Mouse (Mus musculus) adrenal gland, postnatal 4 days (tissue): ENCODE results near the gene Gfap. TPM values are rescaled to one million over a fixed set of nuclear protein-coding genes. Genes with fewer than 3 reads are reported as not detected.

ENCODE experiments used
- DNase-seq, 2 experiments: peaks; one replicate each; pipeline ENCODE4 v3.0.0; 2021 to 2022; ENCODE audit warnings: low spot score in 2 of 2, mixed read lengths in 2 of 2
- total RNA-seq, 2 experiments: library from RNA; stranded (reverse); gene quantifications; 2 replicates each; pipeline ENCODE4 v1.2.3; 2021

Gene Gfap
- total RNA-seq, 2 experiments from 2014 or later, result 1.1 to 1.3 TPM

DNA sequence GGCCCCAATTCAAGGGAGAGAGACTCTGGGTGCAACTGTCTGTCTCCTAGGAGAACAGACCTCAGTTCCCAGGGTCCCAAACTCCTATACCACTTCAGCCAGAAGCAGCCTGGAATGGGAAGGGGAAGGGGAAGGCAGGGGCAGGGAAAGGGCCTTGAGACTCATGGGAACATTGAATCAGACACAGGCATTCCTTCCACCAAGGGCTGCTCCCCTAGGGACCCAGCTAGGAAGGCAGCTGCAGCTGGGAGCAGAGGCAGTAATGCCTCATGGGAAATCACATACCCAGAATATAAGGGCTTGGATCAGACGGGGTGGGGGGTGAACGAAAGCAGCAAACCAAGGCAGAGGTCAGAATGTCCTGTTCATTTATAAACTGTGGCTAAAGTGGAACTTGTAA lies 62.6 kb downstream of the Gfap start:
- DNase-seq, result no peak

GRCm38 (mm10) chr11:102837385-102837784 lies 63.3 kb downstream of the Gfap start:
- DNase-seq, result no peak

Other genes starting within 250 kb of the Gfap start
- gene Meioc, start 237.2 kb downstream of the Gfap start, total RNA-seq, result under 1 TPM in 1 of 2 experiments, not detected in 1; 0.11 TPM
- 10 to 100 TPM; 24.2 to 31.2 TPM for gene Ccdc43, start 203.1 kb downstream of the Gfap start, total RNA-seq
- gene Adam11, start 139.5 kb downstream of the Gfap start, total RNA-seq, result 10 to 100 TPM; 17.4 to 17.6 TPM
- 10 to 100 TPM; 39.6 to 40.2 TPM for gene Gjc1, start 81.2 kb downstream of the Gfap start, total RNA-seq
- 1 to 10 TPM in 1 of 2 experiments, under 1 TPM in 1; 0.87 to 1.2 TPM for gene Higd1b, start 65.1 kb downstream of the Gfap start, total RNA-seq
- gene Eftud2, start 19.9 kb downstream of the Gfap start, total RNA-seq, result 100 to 1,000 TPM; 116 to 119 TPM
- 1 to 10 TPM in 1 of 2 experiments, under 1 TPM in 1; 0.82 to 1.0 TPM for gene Ccdc103, start 19.7 kb downstream of the Gfap start, total RNA-seq
- not detected for gene Fam187a, start 15.7 kb downstream of the Gfap start, total RNA-seq
- 10 to 100 TPM; 16.1 to 20.1 TPM for gene Kif18b, start 24.2 kb upstream of the Gfap start, total RNA-seq
- 10 to 100 TPM; 52.6 to 56.8 TPM for gene C1ql1, start 45.8 kb upstream of the Gfap start, total RNA-seq
- gene Nmt1, start 127.3 kb upstream of the Gfap start, total RNA-seq, result 10 to 100 TPM; 77.3 to 79.8 TPM
- 100 to 1,000 TPM; 114 to 126 TPM for gene Dcakd, start 127.4 kb upstream of the Gfap start, total RNA-seq
- gene Plcd3, start 200.7 kb upstream of the Gfap start, total RNA-seq, result 1 to 10 TPM; 8.7 to 8.9 TPM
- 10 to 100 TPM; 58.4 to 64.4 TPM for gene Acbd4, start 200.8 kb upstream of the Gfap start, total RNA-seq
- gene Hexim1, start 215.3 kb upstream of the Gfap start, total RNA-seq, result 10 to 100 TPM; 50.6 to 53.4 TPM
- gene Hexim2, start 231.5 kb upstream of the Gfap start, total RNA-seq, result 10 to 100 TPM; 10.4 to 11.8 TPM